Mouse (Mus musculus): ENCODE data around the gene Elovl7.

DNA sequence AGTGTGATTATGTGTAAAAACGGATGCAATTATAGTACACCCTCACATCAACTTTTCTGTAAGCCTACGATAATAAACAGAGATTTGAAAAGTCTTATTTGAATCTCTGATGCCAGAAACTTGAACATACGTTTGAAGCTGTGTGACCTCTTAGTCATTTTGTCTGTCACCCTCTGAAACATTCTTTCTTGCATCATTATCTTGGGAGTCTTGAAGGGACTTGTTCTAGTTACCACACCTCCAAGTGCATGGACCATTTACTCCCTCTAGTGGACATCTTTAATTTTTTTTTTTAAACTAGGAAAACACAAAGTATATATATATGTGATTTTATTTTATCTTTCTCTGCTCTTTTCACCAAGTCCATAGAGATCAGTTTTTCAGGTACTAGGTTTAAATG lies 115.5 kb downstream of the Elovl7 start:
- no peak for TF ChIP-seq POLR2A (IDR thresholded peaks at IDR 0.05; ENCODE audit: extremely low read depth, insufficient read depth, low read length)
- no peak for TF ChIP-seq CTCF (IDR thresholded peaks at IDR 0.05; ENCODE audit: extremely low read depth, insufficient read depth, low read length)

All from cortical plate, adult 2 months (tissue).